8 mouse cellular contexts compared by ENCODE assay signal in genomic region chr8:122443262-122444006, GRCm38 (mm10). TPM values are rescaled to one million over a fixed set of nuclear protein-coding genes. Genes with fewer than 3 reads are reported as not detected.
DNase-seq lines count a peak whose midpoint lies in the region; ATAC-seq lines count a peak whose summit lies in the region.

Mvd (minus strand) TSS chr8:122443422.

- no peaks in the 10 kb centered on the region for H3K36me3 ChIP-seq in lung, embryonic 16.5 days (ENCODE audit: control insufficient read depth, insufficient read depth, low read length)

- peak; percentile 94 to 97 for ATAC-seq in hematopoietic stem cell, adult 5-6 weeks (replicated peaks in 1 of 2; ENCODE audit: insufficient read depth in 1 of 2, low FRiP score in 2 of 2, low TSS enrichment in 1 of 2, low read depth in 1 of 2, poor library complexity in 2 of 2, severe bottlenecking in 2 of 2)
- peak; percentile 97 for ATAC-seq in lung, embryonic 16.5 days (ENCODE audit: low read depth)

- under 1% methylated on average over 47 of the region's 47 CpGs for WGBS in lung, embryonic 16.5 days

- H3K27me3 ChIP-seq in lung, embryonic 16.5 days (ENCODE audit: control insufficient read depth, insufficient read depth, low read depth, low read length), result no peaks in the 10 kb centered on the region

- H3K9me3 ChIP-seq in lung, embryonic 16.5 days (ENCODE audit: control insufficient read depth, low read length), result no peaks in the 10 kb centered on the region

- peak within 1 kb of the TSS; percentile 77 for H3K9ac ChIP-seq in lung, embryonic 16.5 days (ENCODE audit: low read length)

- peak within 1 kb of the TSS; percentile 99 for H3K4me2 ChIP-seq in lung, embryonic 16.5 days (ENCODE audit: low read depth, low read length)

- peak; percentile 99 for DNase-seq in MEL-GATA-1-ER (ENCODE audit: extremely low read depth, low read depth)
- peak; percentile 98 for DNase-seq in cerebellum, adult 8-10 months
- peak; percentile 100 for DNase-seq in forelimb bud, embryonic 11.5 days (ENCODE audit: low read depth, low spot score)
- peak; percentile 99 for DNase-seq in layer of hippocampus, adult 9-10 months (ENCODE audit: low spot score)
- peak; percentile 94 for DNase-seq in ovary, postnatal 10 days (ENCODE audit: low spot score)
- peak; percentile 98 for DNase-seq in thymus, postnatal 10 days (ENCODE audit: low spot score in 2 of 2)

- H3K4me1 ChIP-seq in lung, embryonic 16.5 days (replicated peaks; ENCODE audit: control insufficient read depth, insufficient read depth, low read length), result peaks cover 22% of the 10 kb centered on the region

- H3K27ac ChIP-seq in lung, embryonic 16.5 days (ENCODE audit: low read length), result peak within 1 kb of the TSS; percentile 97

- H3K4me3 ChIP-seq in lung, embryonic 16.5 days (ENCODE audit: low read length), result peak within 1 kb of the TSS; percentile 80

RNA-seq across cellular contexts. Expression of gene Mvd, which starts in this region (rescaled TPM):
- total RNA-seq in hematopoietic stem cell, adult 5-6 weeks (2017), result 4.8 and 6.7 TPM in 2 replicates
- polyA plus RNA-seq in lung, embryonic 16.5 days (2015; fragmentation: Nextera tagmentation; extraction: Ambion mirVana), result 19.8 and 20.6 TPM in 2 replicates

Comparison
In these comparisons a context has a peak if more than half of its experiments do, and no peak if none do; other contexts are left out.
1. Peak in every context shown above with its lines: DNase-seq, ATAC-seq, H3K4me3 ChIP-seq and H3K27ac ChIP-seq.